Mouse (Mus musculus): ENCODE measurements around the gene Trappc3. TPM values are rescaled to one million over a fixed set of nuclear protein-coding genes. Genes with fewer than 3 reads are reported as not detected.

The Trappc3 gene
- 45.3 TPM for polyA plus RNA-seq (2014; fragmentation: Illumina TruSeq; extraction: RNeasy Lipid Tissue Mini Kit (QIAGEN cat#74804); ENCODE audit: low read depth, low replicate concordance)

GRCm38 (mm10) chr4:126262119-126262807, at the start of gene Trappc3:
TSS of gene Trappc3 (plus strand) at chr4:126262325.

DNA sequence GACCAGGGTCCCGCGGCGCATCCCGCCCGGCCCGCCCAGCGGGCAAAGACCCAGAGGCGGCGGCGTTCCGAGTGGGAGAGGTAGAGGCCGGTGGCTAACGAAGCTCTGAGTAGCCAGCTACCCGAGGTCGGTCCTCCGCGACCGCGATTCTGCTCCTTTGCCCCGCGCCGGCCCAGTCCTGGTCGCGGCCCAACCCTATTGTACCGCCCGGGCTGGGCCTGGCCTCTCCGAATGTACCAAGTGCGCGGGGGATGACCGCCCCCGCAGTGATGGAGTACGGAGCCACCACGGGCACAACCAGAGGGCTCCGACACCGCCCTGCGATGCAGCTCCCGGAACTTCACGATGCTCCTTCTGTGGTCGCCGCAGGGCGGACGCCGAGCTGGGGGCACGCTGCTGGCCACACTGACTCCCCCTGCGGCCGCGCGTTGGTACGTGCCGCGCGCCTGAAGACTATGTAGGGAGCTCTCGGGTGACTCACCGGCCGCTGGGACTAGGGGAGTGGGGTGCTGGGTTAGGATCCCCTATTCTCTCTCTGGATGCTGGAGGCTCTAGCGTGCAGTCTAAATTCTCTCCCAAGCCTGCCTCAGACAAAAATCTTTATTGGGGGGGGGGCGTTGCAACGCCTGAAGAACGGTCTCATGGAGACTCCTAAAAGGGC, 5.9 kb upstream of the Trappc3 start, which contains the start of gene Map7d1:
Map7d1 (minus strand) TSS at position 213 of the 661 bp plus-strand sequence.

GRCm38 (mm10) chr4:126286492-126286891, 24.4 kb downstream of the Trappc3 start, which contains the start of gene Col8a2:
TSS of gene Col8a2 (plus strand) at chr4:126286793.

DNA sequence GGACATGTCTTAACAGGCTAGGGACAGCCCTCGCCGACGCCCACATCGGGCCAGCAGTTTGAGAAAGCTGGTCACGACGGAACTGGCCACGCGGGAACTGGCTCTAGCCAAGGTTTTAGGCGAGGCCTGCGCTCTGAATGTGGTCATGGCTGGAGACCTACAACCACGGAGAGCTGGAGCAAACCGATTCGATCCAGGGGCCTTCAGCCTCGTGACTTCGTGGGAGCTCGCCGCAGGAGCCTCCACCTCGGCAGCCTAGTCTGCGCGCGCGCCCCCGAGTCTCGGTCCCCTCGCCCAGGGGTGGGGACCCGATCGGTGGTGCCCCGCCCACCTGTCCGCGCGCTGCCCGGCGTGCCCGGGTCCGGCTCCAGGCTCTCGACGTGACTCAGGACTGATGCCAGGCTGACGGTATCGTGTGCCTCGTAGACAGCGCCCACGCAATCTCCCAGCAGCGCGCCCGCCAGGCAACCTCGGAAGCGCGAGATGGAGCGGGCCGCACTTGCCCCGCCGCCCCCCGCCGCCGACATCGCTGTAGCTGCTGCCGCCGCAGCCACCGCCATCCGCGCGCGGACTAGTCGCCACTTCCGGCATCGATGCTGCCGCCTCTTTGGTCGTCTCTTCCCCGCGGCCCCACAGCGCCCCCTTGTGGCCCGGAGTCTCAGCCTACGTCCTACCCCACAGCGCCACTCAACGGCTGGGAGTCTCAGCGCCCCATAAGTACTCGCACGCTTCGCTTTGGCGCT, 59.2 kb downstream of the Trappc3 start, which contains the start of gene Adprhl2:
Adprhl2 (minus strand) TSS at position 593 of the 743 bp plus-strand sequence.

DNA sequence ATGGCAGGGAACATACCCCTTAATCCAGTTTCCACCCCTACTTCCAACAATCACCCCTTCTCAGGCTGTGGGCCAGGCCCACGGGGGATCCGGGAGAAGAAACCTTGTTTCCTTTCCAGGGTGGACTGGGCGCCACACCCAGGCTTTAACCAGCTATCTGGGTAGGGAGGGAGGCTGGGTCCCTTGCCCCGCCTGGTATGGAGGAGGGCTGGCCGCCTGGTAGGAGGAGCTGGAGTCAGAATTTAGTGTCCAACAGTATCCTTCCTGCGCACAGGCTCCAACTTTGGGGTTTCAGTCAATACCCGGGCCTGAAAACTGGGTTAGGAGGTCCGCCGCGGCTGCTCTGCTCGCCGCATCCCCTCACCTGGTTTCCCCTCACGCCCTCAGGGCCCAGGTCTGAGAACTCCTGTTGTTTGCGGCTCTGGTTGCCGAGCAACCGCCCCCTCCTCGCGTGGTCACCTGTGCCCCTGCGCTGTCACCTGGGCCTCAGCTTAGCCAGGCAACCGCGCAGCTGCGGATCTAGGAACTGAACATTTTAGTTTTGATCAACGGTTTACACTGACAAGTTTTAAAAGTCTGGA, 63.2 kb downstream of the Trappc3 start, which contains the start of gene Tekt2:
Tekt2 (minus strand) TSS at position 408 of the 581 bp plus-strand sequence.

Other genes with a start within 250 kb of the Trappc3 start
- not detected for gene Csf3r, start 237.8 kb upstream of the Trappc3 start, polyA plus RNA-seq (2014; fragmentation: Illumina TruSeq; extraction: RNeasy Lipid Tissue Mini Kit (QIAGEN cat#74804); ENCODE audit: low read depth, low replicate concordance)
- gene Mrps15, start 215.4 kb upstream of the Trappc3 start, polyA plus RNA-seq (2014; fragmentation: Illumina TruSeq; extraction: RNeasy Lipid Tissue Mini Kit (QIAGEN cat#74804); ENCODE audit: low read depth, low replicate concordance), result 106 TPM
- gene Oscp1, start 203.8 kb upstream of the Trappc3 start, polyA plus RNA-seq (2014; fragmentation: Illumina TruSeq; extraction: RNeasy Lipid Tissue Mini Kit (QIAGEN cat#74804); ENCODE audit: low read depth, low replicate concordance), result 0.93 TPM
- 3.7 TPM for gene Lsm10, start 165.7 kb upstream of the Trappc3 start, polyA plus RNA-seq (2014; fragmentation: Illumina TruSeq; extraction: RNeasy Lipid Tissue Mini Kit (QIAGEN cat#74804); ENCODE audit: low read depth, low replicate concordance)
- 2.8 TPM for gene Stk40, start 158.4 kb upstream of the Trappc3 start, polyA plus RNA-seq (2014; fragmentation: Illumina TruSeq; extraction: RNeasy Lipid Tissue Mini Kit (QIAGEN cat#74804); ENCODE audit: low read depth, low replicate concordance)
- gene Eva1b, start 114.6 kb upstream of the Trappc3 start, polyA plus RNA-seq (2014; fragmentation: Illumina TruSeq; extraction: RNeasy Lipid Tissue Mini Kit (QIAGEN cat#74804); ENCODE audit: low read depth, low replicate concordance), result 0.32 TPM
- 0.81 TPM for gene Sh3d21, start 98.8 kb upstream of the Trappc3 start, polyA plus RNA-seq (2014; fragmentation: Illumina TruSeq; extraction: RNeasy Lipid Tissue Mini Kit (QIAGEN cat#74804); ENCODE audit: low read depth, low replicate concordance)
- 109 TPM for gene Thrap3, start 59.6 kb upstream of the Trappc3 start, polyA plus RNA-seq (2014; fragmentation: Illumina TruSeq; extraction: RNeasy Lipid Tissue Mini Kit (QIAGEN cat#74804); ENCODE audit: low read depth, low replicate concordance)
- gene Map7d1, start 6.0 kb upstream of the Trappc3 start, polyA plus RNA-seq (2014; fragmentation: Illumina TruSeq; extraction: RNeasy Lipid Tissue Mini Kit (QIAGEN cat#74804); ENCODE audit: low read depth, low replicate concordance), result 1.0 TPM
- 0.16 TPM for gene Col8a2, start 24.5 kb downstream of the Trappc3 start, polyA plus RNA-seq (2014; fragmentation: Illumina TruSeq; extraction: RNeasy Lipid Tissue Mini Kit (QIAGEN cat#74804); ENCODE audit: low read depth, low replicate concordance)
- gene Adprhl2, start 59.4 kb downstream of the Trappc3 start, polyA plus RNA-seq (2014; fragmentation: Illumina TruSeq; extraction: RNeasy Lipid Tissue Mini Kit (QIAGEN cat#74804); ENCODE audit: low read depth, low replicate concordance), result not detected
- not detected for gene Tekt2, start 63.4 kb downstream of the Trappc3 start, polyA plus RNA-seq (2014; fragmentation: Illumina TruSeq; extraction: RNeasy Lipid Tissue Mini Kit (QIAGEN cat#74804); ENCODE audit: low read depth, low replicate concordance)
- gene Ago3, start 167.2 kb downstream of the Trappc3 start, polyA plus RNA-seq (2014; fragmentation: Illumina TruSeq; extraction: RNeasy Lipid Tissue Mini Kit (QIAGEN cat#74804); ENCODE audit: low read depth, low replicate concordance), result 8.6 TPM
- 14.5 TPM for gene Ago1, start 206.3 kb downstream of the Trappc3 start, polyA plus RNA-seq (2014; fragmentation: Illumina TruSeq; extraction: RNeasy Lipid Tissue Mini Kit (QIAGEN cat#74804); ENCODE audit: low read depth, low replicate concordance)